Mouse (Mus musculus): ENCODE data around the gene Slit3.

DNA sequence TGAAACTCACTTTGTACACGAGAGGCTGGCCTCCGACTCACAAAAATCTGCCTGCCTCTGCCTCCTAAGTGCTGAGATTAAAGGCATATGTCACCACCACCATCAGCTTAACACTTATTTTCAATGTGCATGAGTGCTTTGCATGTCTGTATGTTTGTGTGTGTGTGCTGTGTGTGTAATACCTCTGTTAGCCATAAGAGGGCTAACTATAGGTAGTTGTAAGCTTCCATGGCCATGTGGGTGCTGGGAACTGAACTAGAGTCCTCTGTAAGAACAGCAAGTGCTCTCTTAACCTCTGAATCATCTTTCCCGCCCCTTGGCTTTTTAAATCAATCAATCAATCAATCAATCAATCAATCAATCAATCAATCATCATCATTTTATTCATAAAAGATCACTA lies 251.4 kb downstream of the Slit3 start:
- TF ChIP-seq CTCF (conservative IDR thresholded peaks at IDR 0.05; ENCODE audit: low read length) (peak; percentile 59), POU5F1 (IDR thresholded peaks at IDR 0.05; ENCODE audit: borderline replicate concordance, low read length) (no peak), NANOG (IDR thresholded peaks at IDR 0.05; ENCODE audit: borderline replicate concordance, low read length) (no peak)

Measured in E14TG2a.4 (cell line).